Mouse (Mus musculus): Measurements from ENCODE around the gene Zfp618.

GRCm38 (mm10) chr4:63154699-63155098, 189.3 kb downstream of the Zfp618 start, which contains the start of gene Ambp:
- TF ChIP-seq POLR2A (IDR thresholded peaks at IDR 0.05; ENCODE audit: insufficient read depth, low read depth, low read length) (no peak), CTCF (IDR thresholded peaks at IDR 0.05; ENCODE audit: insufficient read depth, low read depth, low read length) (no peak)
